Comparison of ENCODE assay signal across 29 mouse cellular contexts in genomic region chr10:51015362-51015761, GRCm38 (mm10).
DNase-seq lines count a peak whose midpoint lies in the region; ATAC-seq and TF ChIP-seq lines count a peak whose summit lies in the region.
"Had no signal": no experiment of that assay in that cellular context is flagged by ENCODE, and none has a peak within 500 bp of the region (broad histone marks: within the 10 kb centered on the region; RNA-seq: fewer than 3 reads in every experiment).

No protein-coding gene starts in this region.

- ATAC-seq in forebrain, embryonic 14.5 days = peak; percentile 63
- ATAC-seq in forebrain, embryonic 11.5 days (replicated peaks; ENCODE audit: low FRiP score) = no peak
- ATAC-seq in forebrain, postnatal 0 days = peak; percentile 34; the same call in 1 of the 2 replicates
- ATAC-seq in stomach, postnatal 0 days (ENCODE audit: low FRiP score, low TSS enrichment) = no peak
- ATAC-seq: intestine, postnatal 0 days; Patski had no signal

- peak; percentile 57 for DNase-seq in forebrain, embryonic 14.5 days (ENCODE audit: low spot score)
- no peak for DNase-seq in forebrain, embryonic 11.5 days (ENCODE audit: low spot score)
- DNase-seq in layer of hippocampus, adult 9-10 months (ENCODE audit: low spot score) = peak; percentile 0
- DNase-seq in layer of hippocampus, postnatal 25 days (ENCODE audit: extremely low spot score in 1 of 2, low spot score in 1 of 2) = no peak
- DNase-seq in forebrain, postnatal 0 days = peak; percentile 2
- DNase-seq in stomach, postnatal 0 days (ENCODE audit: low spot score) = no peak
- DNase-seq: adrenal gland, postnatal 10 days; adrenal gland, postnatal 36 days; B cell, adult 2 months; cerebellum, adult 11-12 months; cerebellum, adult 8-10 months; cerebellum, postnatal 36 days; gastrocnemius, adult 2 months; gastrocnemius, postnatal 25 days; heart, adult 18-20 months; heart, postnatal 10 days; heart, postnatal 36 days; kidney, adult 2 months had no signal

- no peak for TF ChIP-seq CTCF in forebrain, postnatal 0 days (IDR thresholded peaks at IDR 0.05; ENCODE audit: low read depth)
- no peak for TF ChIP-seq CTCF in stomach, postnatal 0 days (IDR thresholded peaks at IDR 0.05; ENCODE audit: low read depth)

- H3K27ac ChIP-seq in forebrain, embryonic 14.5 days (ENCODE audit: low read depth, low read length) = no peak overlapping the region
- no peak overlapping the region for H3K27ac ChIP-seq in forebrain, embryonic 11.5 days (ENCODE audit: low read depth, low read length)
- no peak overlapping the region for H3K27ac ChIP-seq in forebrain, postnatal 0 days (ENCODE audit: low read depth, low read length)
- no peak overlapping the region for H3K27ac ChIP-seq in stomach, postnatal 0 days (replicated peaks)
- H3K27ac ChIP-seq: embryonic facial prominence, embryonic 10.5 days; embryonic facial prominence, embryonic 13.5 days; gastrocnemius, adult 2 months; heart, embryonic 15.5 days; hindbrain, embryonic 10.5 days; hindbrain, embryonic 14.5 days had no signal

- H3K9ac ChIP-seq in forebrain, embryonic 14.5 days (ENCODE audit: low read length) = no peak overlapping the region
- no peak overlapping the region for H3K9ac ChIP-seq in forebrain, embryonic 11.5 days (ENCODE audit: low read length)
- H3K9ac ChIP-seq in forebrain, postnatal 0 days = no peak overlapping the region
- H3K9ac ChIP-seq in stomach, postnatal 0 days (ENCODE audit: low read length) = no peak overlapping the region
- H3K9ac ChIP-seq: embryonic facial prominence, embryonic 13.5 days; heart, embryonic 12.5 days; heart, embryonic 15.5 days; hindbrain, embryonic 14.5 days had no signal

- H3K27me3 ChIP-seq in forebrain, embryonic 14.5 days (replicated peaks; ENCODE audit: control insufficient read depth, insufficient read depth, low read length) = no peaks in the 10 kb centered on the region
- no peaks in the 10 kb centered on the region for H3K27me3 ChIP-seq in forebrain, embryonic 11.5 days (ENCODE audit: control insufficient read depth, insufficient read depth, low read length)
- no peaks in the 10 kb centered on the region for H3K27me3 ChIP-seq in forebrain, postnatal 0 days (ENCODE audit: insufficient read depth, low read length)
- no peaks in the 10 kb centered on the region for H3K27me3 ChIP-seq in stomach, postnatal 0 days (ENCODE audit: control insufficient read depth, insufficient read depth, low read length)
- H3K27me3 ChIP-seq: CH12.LX; embryonic facial prominence, embryonic 13.5 days; heart, embryonic 12.5 days; heart, embryonic 15.5 days; Patski had no signal

- WGBS in forebrain, embryonic 14.5 days = 74% methylated on average over 1 of the region's 1 CpGs
- WGBS in forebrain, embryonic 11.5 days = 71% methylated on average over 1 of the region's 1 CpGs
- WGBS in forebrain, postnatal 0 days = 43% methylated on average over 1 of the region's 1 CpGs
- WGBS in stomach, postnatal 0 days = 56% methylated on average over 1 of the region's 1 CpGs

- no peak overlapping the region for H3K4me2 ChIP-seq in forebrain, embryonic 14.5 days (ENCODE audit: low read length)
- no peak overlapping the region for H3K4me2 ChIP-seq in forebrain, embryonic 11.5 days (ENCODE audit: low read depth, low read length, severe bottlenecking)
- no peak overlapping the region for H3K4me2 ChIP-seq in forebrain, postnatal 0 days (ENCODE audit: low read depth)
- no peak overlapping the region for H3K4me2 ChIP-seq in stomach, postnatal 0 days (replicated peaks; ENCODE audit: low read depth)
- H3K4me2 ChIP-seq: embryonic facial prominence, embryonic 13.5 days; heart, embryonic 12.5 days; heart, embryonic 15.5 days; hindbrain, embryonic 14.5 days had no signal

- H3K4me3 ChIP-seq in forebrain, embryonic 14.5 days (ENCODE audit: low read depth, low read length) = no peak overlapping the region
- no peak overlapping the region for H3K4me3 ChIP-seq in forebrain, embryonic 11.5 days (ENCODE audit: low read depth, low read length)
- H3K4me3 ChIP-seq in forebrain, postnatal 0 days (ENCODE audit: low read depth, low read length) = no peak overlapping the region
- H3K4me3 ChIP-seq in stomach, postnatal 0 days (ENCODE audit: low read depth, low read length) = no peak overlapping the region
- H3K4me3 ChIP-seq: embryonic facial prominence, embryonic 10.5 days; embryonic facial prominence, embryonic 13.5 days; erythroblast, embryonic 14.5 days; gastrocnemius, adult 2 months; heart, embryonic 12.5 days; heart, embryonic 15.5 days; hindbrain, embryonic 10.5 days had no signal

- H3K4me1 ChIP-seq in forebrain, embryonic 14.5 days (ENCODE audit: control insufficient read depth, insufficient read depth, low read length) = peaks cover 8% of the 10 kb centered on the region; the same call in 1 of the 2 replicates
- H3K4me1 ChIP-seq in forebrain, embryonic 11.5 days (replicated peaks; ENCODE audit: control insufficient read depth, insufficient read depth, low read length) = 0 out of 2 replicates have a peak, but pooled peaks cover 4% of the 10 kb centered on the region
- no peaks in the 10 kb centered on the region for H3K4me1 ChIP-seq in forebrain, postnatal 0 days (ENCODE audit: insufficient read depth)
- no peaks in the 10 kb centered on the region for H3K4me1 ChIP-seq in stomach, postnatal 0 days (replicated peaks; ENCODE audit: control insufficient read depth, insufficient read depth)

- no peak for TF ChIP-seq EP300 in stomach, postnatal 0 days (optimal IDR thresholded peaks at IDR 0.05)

- no peaks in the 10 kb centered on the region for H3K9me3 ChIP-seq in forebrain, embryonic 14.5 days (replicated peaks; ENCODE audit: control insufficient read depth, low read length)
- no peaks in the 10 kb centered on the region for H3K9me3 ChIP-seq in forebrain, embryonic 11.5 days (ENCODE audit: control insufficient read depth, low read length)
- H3K9me3 ChIP-seq in forebrain, postnatal 0 days (ENCODE audit: low read length) = no peaks in the 10 kb centered on the region
- no peaks in the 10 kb centered on the region for H3K9me3 ChIP-seq in stomach, postnatal 0 days (ENCODE audit: control insufficient read depth, low read length)
- H3K9me3 ChIP-seq: embryonic facial prominence, embryonic 10.5 days; embryonic facial prominence, embryonic 13.5 days; G1E; heart, embryonic 12.5 days; heart, embryonic 15.5 days; hindbrain, embryonic 10.5 days had no signal

- no peaks in the 10 kb centered on the region for H3K36me3 ChIP-seq in forebrain, embryonic 14.5 days (ENCODE audit: control insufficient read depth, insufficient read depth, low read length)
- no peaks in the 10 kb centered on the region for H3K36me3 ChIP-seq in forebrain, embryonic 11.5 days (ENCODE audit: control insufficient read depth, insufficient read depth, low read length)
- H3K36me3 ChIP-seq in forebrain, postnatal 0 days (ENCODE audit: insufficient read depth) = no peaks in the 10 kb centered on the region
- no peaks in the 10 kb centered on the region for H3K36me3 ChIP-seq in stomach, postnatal 0 days (ENCODE audit: control insufficient read depth, insufficient read depth, low read length)
- H3K36me3 ChIP-seq: embryonic facial prominence, embryonic 10.5 days; embryonic facial prominence, embryonic 13.5 days; G1E; heart, embryonic 12.5 days; heart, embryonic 15.5 days; hindbrain, embryonic 10.5 days had no signal

Comparison
In these comparisons a context has a peak if more than half of its experiments do, and no peak if none do; other contexts are left out.
1. ATAC-seq: peak in forebrain, embryonic 14.5 days (single experiment) and forebrain, postnatal 0 days (single experiment); none in forebrain, embryonic 11.5 days (single experiment) and stomach, postnatal 0 days (single experiment).
2. DNase-seq: peak in forebrain, embryonic 14.5 days (single experiment), layer of hippocampus, adult 9-10 months (single experiment) and forebrain, postnatal 0 days (single experiment); none in forebrain, embryonic 11.5 days (single experiment), layer of hippocampus, postnatal 25 days (0 of 2) and stomach, postnatal 0 days (single experiment).